Mouse (Mus musculus) MEL (cell line): ENCODE data around the gene Nrf1. TPM values are rescaled to one million over a fixed set of nuclear protein-coding genes. Genes with fewer than 3 reads are reported as not detected.

Source experiments
- DNase-seq: peaks from one replicate; pipeline ENCODE4 v3.0.0; 2011; ENCODE audit warnings: low read depth, low spot score
- H3K27ac ChIP-seq: 2 replicates; pipeline ENCODE4 v1.5.1; 2012; ENCODE audit warnings: low read depth, mild to moderate bottlenecking, control low read depth, low read length, moderate library complexity; ENCODE audit not compliant: control insufficient read depth
- H3K27me3 ChIP-seq, 2 experiments: fragments of 150-350 bp in 1 of 2; sonication (generic) in 1 of 2; 2 replicates each; pipeline ENCODE4 v1.6.1; 2012; ENCODE audit warnings: low read length in 2 of 2, mild to moderate bottlenecking in 2 of 2, improper control_type of control experiment in 1 of 2, moderate library complexity in 1 of 2; ENCODE audit not compliant: insufficient read depth in 2 of 2, control insufficient read depth in 1 of 2
- H3K36me3 ChIP-seq, 2 experiments: 2 replicates each; pipeline ENCODE4 v1.6.1; 2012 to 2014; ENCODE audit warnings: low read length in 2 of 2, improper control_type of control experiment in 1 of 2, inconsistent platforms in 1 of 2, mild to moderate bottlenecking in 1 of 2; ENCODE audit not compliant: insufficient read depth in 2 of 2, control insufficient read depth in 1 of 2
- H3K4me1 ChIP-seq, 2 experiments: fragments of 150-350 bp in 1 of 2; sonication (generic) in 1 of 2; 2 replicates each; pipeline ENCODE4 v1.6.1; 2012; ENCODE audit warnings: low read length in 2 of 2, improper control_type of control experiment in 1 of 2, mild to moderate bottlenecking in 1 of 2; ENCODE audit not compliant: insufficient read depth in 2 of 2, control insufficient read depth in 1 of 2
- H3K4me3 ChIP-seq, 2 experiments: fragments of 150-350 bp in 1 of 2; sonication (generic) in 1 of 2; 2 replicates each; pipeline ENCODE4 v1.5.1; 2012; ENCODE audit warnings: low read depth in 2 of 2, low read length in 2 of 2, mild to moderate bottlenecking in 2 of 2, moderate library complexity in 2 of 2, control low read depth in 1 of 2, improper control_type of control experiment in 1 of 2; ENCODE audit not compliant: control insufficient read depth in 1 of 2, insufficient read depth in 1 of 2
- H3K79me2 ChIP-seq: 2 replicates; pipeline ENCODE4 v1.6.1; 2012; ENCODE audit warnings: mild to moderate bottlenecking, low read length, moderate library complexity; ENCODE audit not compliant: control insufficient read depth, poor library complexity, insufficient read depth
- H3K9ac ChIP-seq: 2 replicates; pipeline ENCODE4 v1.6.1; 2012; ENCODE audit warnings: low read depth, mild to moderate bottlenecking, control low read depth, low read length, moderate library complexity; ENCODE audit not compliant: control insufficient read depth, poor library complexity, severe bottlenecking
- H3K9me3 ChIP-seq: fragments of 150-350 bp; sonication (generic); replicated peaks from 2 replicates; pipeline ENCODE4 v1.6.1; 2012; ENCODE audit warnings: mild to moderate bottlenecking, low read length, improper control_type of control experiment, moderate library complexity; ENCODE audit not compliant: insufficient read depth
- CHD1 ChIP-seq: IDR thresholded peaks from 2 replicates; pipeline ENCODE4 v1.6.1; 2012; ENCODE audit warnings: low read depth, mild to moderate bottlenecking, inconsistent platforms, low read length, improper control_type of control experiment
- CHD2 ChIP-seq: IDR thresholded peaks from 2 replicates; pipeline ENCODE4 v1.6.1; 2011; ENCODE audit warnings: low read length, improper control_type of control experiment
- CTCF ChIP-seq, 3 experiments: IDR thresholded peaks in 2 of 3; conservative IDR thresholded peaks in 1 of 3; 2 replicates each; pipeline ENCODE4 v1.5.1; 2011 to 2012; ENCODE audit warnings: low read length in 3 of 3, low read depth in 2 of 3, mild to moderate bottlenecking in 2 of 3, improper control_type of control experiment in 1 of 3, inconsistent platforms in 1 of 3, mixed read lengths in 1 of 3, moderate library complexity in 1 of 3; ENCODE audit not compliant: control insufficient read depth in 1 of 3, insufficient read depth in 1 of 3, poor library complexity in 1 of 3, severe bottlenecking in 1 of 3
- E2F4 ChIP-seq: IDR thresholded peaks from 2 replicates; pipeline ENCODE4 v1.6.1; 2011; ENCODE audit warnings: low read depth, low read length, improper control_type of control experiment, borderline replicate concordance
- EP300 ChIP-seq, 2 experiments: IDR thresholded peaks; 2 replicates each; pipeline ENCODE4 v1.6.1; 2011; ENCODE audit warnings: improper control_type of control experiment in 2 of 2, low read length in 2 of 2, low read depth in 1 of 2, mild to moderate bottlenecking in 1 of 2
- ETS1 ChIP-seq: IDR thresholded peaks from 2 replicates; pipeline ENCODE4 v1.6.1; 2012; ENCODE audit warnings: low read depth, mild to moderate bottlenecking, inconsistent platforms, low read length, improper control_type of control experiment, moderate library complexity
- GABPA ChIP-seq: IDR thresholded peaks from 2 replicates; pipeline ENCODE4 v1.6.1; 2012; ENCODE audit warnings: low read depth, mild to moderate bottlenecking, inconsistent platforms, low read length, improper control_type of control experiment, moderate library complexity
- HCFC1 ChIP-seq: IDR thresholded peaks from 2 replicates; pipeline ENCODE4 v1.6.1; 2012; ENCODE audit warnings: low read depth, mild to moderate bottlenecking, inconsistent platforms, low read length, improper control_type of control experiment, moderate library complexity
- JUND ChIP-seq: IDR thresholded peaks from 2 replicates; pipeline ENCODE4 v1.6.1; 2011; ENCODE audit warnings: low read depth, mild to moderate bottlenecking, improper control_type of control experiment, low read length
- MAZ ChIP-seq: IDR thresholded peaks from 2 replicates; pipeline ENCODE4 v1.6.1; 2012; ENCODE audit warnings: low read depth, mild to moderate bottlenecking, inconsistent platforms, low read length, improper control_type of control experiment
- MYC ChIP-seq: IDR thresholded peaks from 2 replicates; pipeline ENCODE4 v1.6.1; 2011; ENCODE audit warnings: low read depth, mild to moderate bottlenecking, low read length, improper control_type of control experiment, moderate library complexity
- NELFE ChIP-seq: IDR thresholded peaks from 2 replicates; pipeline ENCODE4 v1.6.1; 2011; ENCODE audit warnings: low read depth, low read length, improper control_type of control experiment
- POLR2A ChIP-seq, 2 experiments: IDR thresholded peaks; 2 replicates each; pipeline ENCODE4 v1.6.1; 2011 to 2012; ENCODE audit warnings: low read length in 2 of 2, mild to moderate bottlenecking in 2 of 2, control low read depth in 1 of 2, improper control_type of control experiment in 1 of 2, low read depth in 1 of 2, moderate library complexity in 1 of 2; ENCODE audit not compliant: control insufficient read depth in 1 of 2, insufficient read depth in 1 of 2, poor library complexity in 1 of 2
- POLR2AphosphoS5 ChIP-seq: IDR thresholded peaks from 2 replicates; pipeline ENCODE4 v1.6.1; 2012; ENCODE audit warnings: low read depth, borderline replicate concordance, mild to moderate bottlenecking, inconsistent platforms, low read length, moderate library complexity, mixed read lengths
- RAD21 ChIP-seq: IDR thresholded peaks from 2 replicates; pipeline ENCODE4 v1.6.1; 2011; ENCODE audit warnings: mild to moderate bottlenecking, low read depth, low read length, improper control_type of control experiment
- RCOR1 ChIP-seq: IDR thresholded peaks from 2 replicates; pipeline ENCODE4 v1.6.1; 2012; ENCODE audit warnings: low read depth, mild to moderate bottlenecking, inconsistent platforms, low read length, improper control_type of control experiment
- TAL1 ChIP-seq: IDR thresholded peaks from 2 replicates; pipeline ENCODE4 v1.6.1; 2012; ENCODE audit warnings: mild to moderate bottlenecking, inconsistent platforms, low read length, moderate library complexity, mixed read lengths
- TCF12 ChIP-seq: IDR thresholded peaks from 2 replicates; pipeline ENCODE4 v1.6.1; 2014; ENCODE audit warnings: low read depth, mild to moderate bottlenecking, inconsistent platforms, low read length, improper control_type of control experiment, moderate library complexity
- UBTF ChIP-seq: IDR thresholded peaks from 2 replicates; pipeline ENCODE4 v1.6.1; 2012; ENCODE audit warnings: low read depth, mild to moderate bottlenecking, inconsistent platforms, low read length, improper control_type of control experiment, moderate library complexity, borderline replicate concordance; ENCODE audit not compliant: insufficient read depth
- USF2 ChIP-seq, 2 experiments: IDR thresholded peaks; 2 replicates each; pipeline ENCODE4 v1.6.1; 2011 to 2012; ENCODE audit warnings: improper control_type of control experiment in 2 of 2, low read length in 2 of 2, borderline replicate concordance in 1 of 2, inconsistent platforms in 1 of 2, low read depth in 1 of 2, mild to moderate bottlenecking in 1 of 2; ENCODE audit not compliant: insufficient read depth in 1 of 2
- ZKSCAN1 ChIP-seq: IDR thresholded peaks from 2 replicates; pipeline ENCODE4 v1.6.1; 2012; ENCODE audit warnings: low read depth, mild to moderate bottlenecking, inconsistent platforms, low read length, improper control_type of control experiment, moderate library complexity
- ZMIZ1 ChIP-seq: IDR thresholded peaks from 2 replicates; pipeline ENCODE4 v1.6.1; 2012; ENCODE audit warnings: low read depth, mild to moderate bottlenecking, inconsistent platforms, low read length, improper control_type of control experiment, moderate library complexity
- ZNF384 ChIP-seq: IDR thresholded peaks from 2 replicates; pipeline ENCODE4 v1.6.1; 2012; ENCODE audit warnings: low read depth, mild to moderate bottlenecking, inconsistent platforms, low read length, improper control_type of control experiment
- polyA plus RNA-seq, 2 experiments: library from polyadenylated mRNA; stranded (reverse) in 1 of 2; unstranded in 1 of 2; fragments of >175 nt in 1 of 2; fragments of >200 nt in 1 of 2; gene quantifications; 2 replicates each; pipeline versions ENCODE4 v1.2.1 to v1.2.4; 2012; ENCODE audit warnings: low replicate concordance in 2 of 2, low read depth in 1 of 2; ENCODE audit not compliant: insufficient read length in 2 of 2, insufficient read depth in 1 of 2, missing spikeins in 1 of 2
- total RNA-seq: library from RNA; depleted of rRNA; stranded (reverse); fragments of 300-350 nt; gene quantifications from 2 replicates; pipeline ENCODE4 v1.2.3, GENCODE M21; 2012

The Nrf1 gene
- total and polyA plus RNA-seq, 3 experiments, result 56.5 to 93.7 (median 60.4) TPM

- Histone ChIP-seq H3K4me1 (0 out of 4 replicates have a peak, but pooled peaks cover 0 to 2% of the 10 kb centered on the region in 2 experiments), H3K79me2 (no peaks in the 10 kb centered on the region), H3K27ac (no peak overlapping the region), H3K4me3 (no peak overlapping the region), H3K27me3 (no peaks in the 10 kb centered on the region), H3K36me3 (no peaks in the 10 kb centered on the region), H3K9me3 (no peaks in the 10 kb centered on the region), H3K9ac (no peak overlapping the region)
- DNase-seq, result no peak
- no peak for TF ChIP-seq ZMIZ1
- TF ChIP-seq GABPA, result no peak
- no peak for TF ChIP-seq MAZ
- no peak for TF ChIP-seq POLR2A (IDR thresholded peaks at IDR 0.05; ENCODE audit: control insufficient read depth in 1 of 2, insufficient read depth in 1 of 2, low read depth in 1 of 2, low read length in 2 of 2, poor library complexity in 1 of 2)
- no peak for TF ChIP-seq ETS1
- TF ChIP-seq TAL1, result no peak
- no peak for TF ChIP-seq USF2 (IDR thresholded peaks at IDR 0.05; ENCODE audit: borderline replicate concordance in 1 of 2, insufficient read depth in 1 of 2, low read depth in 1 of 2, low read length in 2 of 2)
- no peak for TF ChIP-seq CTCF (IDR thresholded peaks at IDR 0.05 in 2 of 3, conservative IDR thresholded peaks at IDR 0.05 in 1 of 3; ENCODE audit: control insufficient read depth in 1 of 3, insufficient read depth in 1 of 3, low read depth in 2 of 3, low read length in 3 of 3, poor library complexity in 1 of 3, severe bottlenecking in 1 of 3)
- no peak for TF ChIP-seq EP300 (IDR thresholded peaks at IDR 0.05; ENCODE audit: low read depth in 1 of 2, low read length in 2 of 2)
- TF ChIP-seq POLR2AphosphoS5, result no peak
- no peak for TF ChIP-seq RAD21
- no peak for TF ChIP-seq E2F4
- no peak for TF ChIP-seq ZNF384
- no peak for TF ChIP-seq JUND
- TF ChIP-seq CHD2, result no peak
- TF ChIP-seq UBTF, result no peak
Measured at GRCm38 (mm10) chr6:30167192-30167591, 119.4 kb downstream of the Nrf1 start.

GRCm38 (mm10) chr6:30168275-30168674 is 120.5 kb downstream of the Nrf1 start:
- no peaks in the 10 kb centered on the region for H3K27me3 ChIP-seq
- H3K9me3 ChIP-seq, result no peaks in the 10 kb centered on the region
- no peak overlapping the region for H3K9ac ChIP-seq
- no peaks in the 10 kb centered on the region; the same call in 1 of the 2 replicates for H3K79me2 ChIP-seq
- peaks cover 0 to 4% of the 10 kb centered on the region in 2 experiments; a peak in 1 of 4 replicates for H3K4me1 ChIP-seq
- no peak for DNase-seq
- H3K4me3 ChIP-seq, result no peak overlapping the region
- no peak overlapping the region for H3K27ac ChIP-seq
- TF ChIP-seq RAD21 (no peak), CTCF (IDR thresholded peaks at IDR 0.05 in 2 of 3, conservative IDR thresholded peaks at IDR 0.05 in 1 of 3; ENCODE audit: control insufficient read depth in 1 of 3, insufficient read depth in 1 of 3, low read depth in 2 of 3, low read length in 3 of 3, poor library complexity in 1 of 3, severe bottlenecking in 1 of 3) (no peak), ETS1 (no peak), GABPA (no peak), HCFC1 (no peak), MAZ (no peak), TCF12 (no peak), RCOR1 (no peak), ZKSCAN1 (no peak), UBTF (no peak), MYC (no peak), E2F4 (no peak), TAL1 (no peak), CHD1 (no peak), ZNF384 (no peak), NELFE (no peak)
- no peaks in the 10 kb centered on the region for H3K36me3 ChIP-seq
